Mouse (Mus musculus) stomach, embryonic 14.5 days (tissue): Measurements from ENCODE around the gene Fam163a. TPM values are rescaled to one million over a fixed set of nuclear protein-coding genes. Genes with fewer than 3 reads are reported as not detected.

ENCODE experiments used
- ATAC-seq: fragments of 200-750 bp; cut with Nextera tagmentation; 2 replicates; pipeline ENCODE4 v1.8.0; 2017; ENCODE audit warnings: low read depth, moderate TSS enrichment; ENCODE audit not compliant: insufficient number of reproducible peaks, insufficient read depth, low FRiP score
- H3K27ac ChIP-seq: fragments of 300-500 bp; sonication (generic); 2 replicates; pipeline ENCODE4 v1.5.1; 2014; ENCODE audit warnings: mild to moderate bottlenecking, low read length, moderate library complexity, mixed read lengths
- H3K27me3 ChIP-seq: fragments of 300-500 bp; sonication (generic); 2 replicates; pipeline ENCODE4 v1.6.1; 2014; ENCODE audit warnings: low read length, control low read depth, mixed read lengths; ENCODE audit not compliant: control insufficient read depth, insufficient read depth
- H3K36me3 ChIP-seq: fragments of 300-500 bp; sonication (generic); 2 replicates; pipeline ENCODE4 v1.6.1; 2014; ENCODE audit warnings: mild to moderate bottlenecking, control low read depth, low read length, moderate library complexity, mixed read lengths; ENCODE audit not compliant: control insufficient read depth, insufficient read depth
- H3K4me1 ChIP-seq: fragments of 300-500 bp; sonication (generic); 2 replicates; pipeline ENCODE4 v1.6.1; 2014; ENCODE audit warnings: low read length, control low read depth, mixed read lengths; ENCODE audit not compliant: control insufficient read depth, insufficient read depth
- H3K4me2 ChIP-seq: fragments of 300-500 bp; sonication (generic); replicated peaks from 2 replicates; pipeline ENCODE4 v1.6.1; 2014; ENCODE audit warnings: low read depth, low read length, control low read depth
- H3K4me3 ChIP-seq: fragments of 300-500 bp; sonication (generic); 2 replicates; pipeline ENCODE4 v1.5.1; 2014; ENCODE audit warnings: low read depth, low read length, control low read depth
- H3K9ac ChIP-seq: fragments of 300-500 bp; sonication (generic); replicated peaks from 2 replicates; pipeline ENCODE4 v1.6.1; 2014; ENCODE audit warnings: low read depth, mild to moderate bottlenecking, control low read depth, low read length, moderate library complexity, mixed read lengths
- H3K9me3 ChIP-seq: fragments of 300-500 bp; sonication (generic); 2 replicates; pipeline ENCODE4 v1.6.1; 2016; ENCODE audit warnings: low read depth, low read length, control low read depth; ENCODE audit not compliant: control insufficient read depth
- WGBS: fragments of 180-500 bp; shearing (Covaris S2); extraction: QIAGEN DNeasy Blood & Tissue Kit; methylation state at CpG from one replicate; pipeline ENCODE4 v1.1.7; 2014; 5-methylcytosine and 5-hydroxymethylcytosine counted together
- polyA plus RNA-seq: library from polyadenylated mRNA; unstranded; fragments of >200 nt; fragmentation: Nextera tagmentation; extraction: Ambion mirVana; gene quantifications from 2 replicates; pipeline ENCODE4 v1.2.1, GENCODE M21; 2014

Gene Fam163a
- polyA plus RNA-seq, 1 experiment from 2014 or later: 6.1 TPM

GRCm38 (mm10) chr1:156089561-156089960, 115.3 kb downstream of the Fam163a start:
- Histone ChIP-seq H3K27ac (no peak overlapping the region), H3K4me2 (no peak overlapping the region), H3K27me3 (no peaks in the 10 kb centered on the region), H3K4me3 (no peak overlapping the region), H3K9ac (no peak overlapping the region), H3K36me3 (no peaks in the 10 kb centered on the region), H3K9me3 (no peaks in the 10 kb centered on the region), H3K4me1 (no peaks in the 10 kb centered on the region)
- ATAC-seq: no peak
- 77% methylated on average over 8 of the region's 8 CpGs for WGBS

DNA sequence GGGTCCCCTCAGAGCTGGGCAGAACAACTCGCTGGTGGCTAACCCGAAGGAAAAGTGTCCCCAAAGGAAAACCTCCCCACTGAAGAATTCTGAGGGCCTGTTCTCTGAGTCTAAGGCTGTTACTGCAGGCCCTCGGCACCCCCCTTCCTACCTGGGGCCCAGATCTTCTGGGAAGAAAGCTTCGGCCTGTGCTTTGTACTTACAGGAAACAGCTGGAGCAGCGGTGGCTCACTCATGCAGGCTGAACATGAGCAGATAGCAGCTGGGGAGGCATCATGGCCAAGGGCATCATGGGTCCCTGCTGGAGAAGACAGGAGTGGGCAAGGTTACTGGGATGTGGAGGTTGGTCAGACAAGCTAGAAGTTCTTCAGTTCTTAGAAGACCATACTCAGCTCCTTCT, 117.2 kb downstream of the Fam163a start:
- Histone ChIP-seq H3K9me3 (no peaks in the 10 kb centered on the region), H3K36me3 (no peaks in the 10 kb centered on the region), H3K4me3 (no peak overlapping the region), H3K27me3 (no peaks in the 10 kb centered on the region), H3K4me1 (no peaks in the 10 kb centered on the region), H3K27ac (no peak overlapping the region), H3K4me2 (no peak overlapping the region), H3K9ac (no peak overlapping the region)
- 68% methylated on average over 5 of the region's 5 CpGs for WGBS
- no peak for ATAC-seq

DNA sequence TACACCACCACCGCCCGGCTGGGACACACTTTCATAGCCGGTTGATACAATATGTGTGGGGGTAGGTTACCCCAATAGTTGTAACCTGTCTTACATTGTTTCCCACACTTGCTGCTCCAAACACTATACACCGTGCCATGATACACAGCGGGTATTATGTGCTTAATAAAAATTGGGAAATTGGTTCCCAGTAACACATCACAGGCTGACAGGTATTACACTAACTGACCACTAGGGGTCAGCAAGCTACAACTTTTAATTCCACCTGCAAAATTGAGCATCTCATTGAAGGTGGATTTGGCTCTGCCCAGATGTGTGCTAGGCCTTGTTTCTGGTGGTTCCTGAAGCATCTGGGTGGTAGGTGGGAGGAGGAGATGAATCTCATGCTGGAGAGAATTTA, 119.1 kb downstream of the Fam163a start:
- no peak for ATAC-seq
- 57% methylated on average over 5 of the region's 5 CpGs for WGBS
- Histone ChIP-seq H3K4me2 (no peak overlapping the region), H3K27me3 (no peaks in the 10 kb centered on the region), H3K36me3 (no peaks in the 10 kb centered on the region), H3K4me1 (no peaks in the 10 kb centered on the region), H3K4me3 (no peak overlapping the region), H3K9me3 (no peaks in the 10 kb centered on the region), H3K27ac (no peak overlapping the region), H3K9ac (no peak overlapping the region)

DNA sequence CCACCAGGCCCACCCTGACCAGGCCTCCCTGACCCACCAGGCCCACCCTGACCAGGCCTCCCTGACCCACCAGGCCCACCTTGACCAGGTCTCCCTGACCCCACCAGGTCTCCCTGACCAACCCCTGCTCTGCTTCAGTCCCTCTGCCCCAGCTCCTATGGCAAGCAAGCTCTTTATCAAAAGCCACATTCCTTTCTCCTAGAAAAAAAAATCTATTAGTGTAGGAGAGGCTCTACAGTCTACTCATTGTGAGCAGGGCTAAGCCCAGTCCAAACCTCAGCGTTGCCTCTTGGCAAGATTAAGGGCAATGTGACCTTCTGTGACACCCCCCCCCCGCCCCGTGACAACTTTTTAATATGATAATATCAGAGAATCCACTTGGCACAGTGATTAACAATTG, 120.2 kb downstream of the Fam163a start:
- no peak overlapping the region for H3K27ac ChIP-seq
- H3K9ac ChIP-seq: no peak overlapping the region
- no peaks in the 10 kb centered on the region for H3K27me3 ChIP-seq
- H3K4me3 ChIP-seq: no peak overlapping the region
- H3K36me3 ChIP-seq: no peaks in the 10 kb centered on the region
- ATAC-seq: no peak
- WGBS: 48% methylated on average over 3 of the region's 3 CpGs
- H3K4me2 ChIP-seq: no peak overlapping the region
- no peaks in the 10 kb centered on the region for H3K9me3 ChIP-seq
- no peaks in the 10 kb centered on the region for H3K4me1 ChIP-seq

DNA sequence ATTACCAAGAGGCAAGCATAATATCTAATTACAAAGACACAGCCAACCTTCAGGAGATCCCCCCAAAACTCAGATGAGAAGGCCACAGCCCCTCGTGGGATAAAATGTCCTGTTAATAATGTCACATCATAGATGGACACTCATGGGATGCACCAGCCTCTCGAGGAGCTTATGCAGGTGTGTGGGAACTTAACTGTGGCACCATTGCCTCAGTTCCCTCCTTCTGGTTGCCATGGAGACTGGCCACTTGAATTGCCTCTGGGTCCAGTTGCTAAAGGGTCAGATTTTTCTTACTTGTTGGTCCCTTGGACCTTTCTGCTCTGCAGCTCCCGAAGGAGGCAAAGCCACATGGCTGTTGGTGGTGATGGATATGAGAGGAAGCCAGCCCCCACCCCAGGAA, 127.2 kb downstream of the Fam163a start:
- no peaks in the 10 kb centered on the region for H3K9me3 ChIP-seq
- no peaks in the 10 kb centered on the region for H3K27me3 ChIP-seq
- no peaks in the 10 kb centered on the region for H3K36me3 ChIP-seq
- WGBS: 62% methylated on average over 3 of the region's 3 CpGs
- no peaks in the 10 kb centered on the region for H3K4me1 ChIP-seq
- H3K4me3 ChIP-seq: no peak overlapping the region
- ATAC-seq: no peak
- no peak overlapping the region for H3K27ac ChIP-seq
- no peak overlapping the region for H3K9ac ChIP-seq
- H3K4me2 ChIP-seq: no peak overlapping the region

DNA sequence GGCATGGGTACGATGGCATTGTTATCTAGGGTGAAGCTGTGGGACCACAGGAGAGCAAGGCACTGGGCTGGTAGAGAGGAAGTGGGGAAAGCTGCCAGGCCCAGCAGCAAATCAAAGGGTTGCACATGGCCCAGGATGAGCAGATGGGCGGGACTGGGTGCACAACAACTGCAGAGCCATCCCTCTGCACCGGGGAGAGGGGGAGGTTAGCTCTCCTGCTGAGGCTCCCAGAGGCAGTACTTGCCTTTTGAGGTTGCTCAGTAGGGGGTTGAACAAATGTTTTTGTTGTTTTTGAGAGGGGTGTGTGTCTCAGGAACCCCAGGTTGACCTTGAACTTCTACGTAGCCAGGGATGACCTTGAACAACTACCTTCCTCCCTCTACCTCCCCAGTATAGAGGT, 128.4 kb downstream of the Fam163a start:
- 49% methylated on average over 4 of the region's 4 CpGs for WGBS
- no peak for ATAC-seq

DNA sequence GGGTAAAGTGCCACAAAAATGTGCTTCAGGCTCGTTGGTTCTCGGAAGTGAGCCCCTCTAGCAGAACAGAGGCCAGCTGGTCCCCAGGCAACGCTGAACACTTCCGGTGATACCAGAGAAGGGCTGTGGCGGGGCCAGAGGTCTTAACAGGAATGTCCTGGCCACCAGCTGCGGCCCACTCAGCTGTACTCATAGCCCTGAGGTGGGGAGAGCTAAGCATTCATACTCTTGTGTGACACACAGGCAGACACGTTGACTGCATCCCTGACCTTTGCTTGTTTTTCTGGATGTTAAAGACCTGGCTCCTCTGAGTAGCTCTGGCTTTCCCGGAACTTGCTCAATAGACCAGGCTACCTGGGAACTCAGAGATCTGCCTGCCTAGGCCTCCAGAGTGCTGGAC, 130.3 kb downstream of the Fam163a start:
- Histone ChIP-seq H3K9me3 (no peaks in the 10 kb centered on the region), H3K27me3 (no peaks in the 10 kb centered on the region), H3K36me3 (no peaks in the 10 kb centered on the region), H3K4me3 (no peak overlapping the region), H3K9ac (no peak overlapping the region), H3K4me1 (no peaks in the 10 kb centered on the region), H3K4me2 (no peak overlapping the region), H3K27ac (no peak overlapping the region)
- no peak; the same call in 1 of the 2 replicates for ATAC-seq
- 48% methylated on average over 8 of the region's 8 CpGs for WGBS

More for the DNA sequence above, 128.4 kb downstream of the Fam163a start:
- no peak overlapping the region for H3K4me3 ChIP-seq
- H3K4me1 ChIP-seq: no peaks in the 10 kb centered on the region
- H3K36me3 ChIP-seq: no peaks in the 10 kb centered on the region
- H3K9me3 ChIP-seq: no peaks in the 10 kb centered on the region
- H3K4me2 ChIP-seq: no peak overlapping the region
- H3K9ac ChIP-seq: no peak overlapping the region
- no peaks in the 10 kb centered on the region for H3K27me3 ChIP-seq
- no peak overlapping the region for H3K27ac ChIP-seq

GRCm38 (mm10) chr1:156073169-156073821, 131.5 kb downstream of the Fam163a start:
- no peaks in the 10 kb centered on the region for H3K36me3 ChIP-seq
- H3K4me3 ChIP-seq: no peak overlapping the region
- H3K4me1 ChIP-seq: no peaks in the 10 kb centered on the region
- H3K4me2 ChIP-seq: no peak overlapping the region
- ATAC-seq: no peak
- 64% methylated on average over 15 of the region's 15 CpGs for WGBS
- no peak overlapping the region for H3K27ac ChIP-seq
- no peaks in the 10 kb centered on the region for H3K27me3 ChIP-seq
- no peaks in the 10 kb centered on the region for H3K9me3 ChIP-seq
- H3K9ac ChIP-seq: no peak overlapping the region

GRCm38 (mm10) chr1:156070106-156070505, 134.7 kb downstream of the Fam163a start:
- ATAC-seq: no peak
- WGBS: 76% methylated on average over 14 of the region's 14 CpGs

More at GRCm38 (mm10) chr1:156070106-156070505, 134.7 kb downstream of the Fam163a start:
- H3K4me2 ChIP-seq: no peak overlapping the region
- 0 out of 2 replicates have a peak, but pooled peaks cover 3% of the 10 kb centered on the region for H3K36me3 ChIP-seq
- no peaks in the 10 kb centered on the region for H3K9me3 ChIP-seq
- no peak overlapping the region for H3K9ac ChIP-seq
- H3K27me3 ChIP-seq: no peaks in the 10 kb centered on the region
- H3K4me1 ChIP-seq: no peaks in the 10 kb centered on the region
- H3K4me3 ChIP-seq: no peak overlapping the region
- no peak overlapping the region for H3K27ac ChIP-seq
